Mouse (Mus musculus) neural tube, embryonic 11.5 days (tissue): ENCODE results near the gene Prr12. TPM values are rescaled to one million over a fixed set of nuclear protein-coding genes. Genes with fewer than 3 reads are reported as not detected.
A peak's percentile ranks its signal among the peaks of the same experiment; 100 is the strongest.
"Not testable (repeated sequence)": the region's sequence is repeated elsewhere in the genome, so short reads cannot be mapped to it uniquely, and the experiment has no call there.

ENCODE experiments used
- ATAC-seq: fragments of 200-750 bp; cut with Nextera tagmentation; 2 replicates; pipeline ENCODE4 v1.8.0; 2017; ENCODE audit warnings: moderate number of reproducible peaks, mild to moderate bottlenecking, moderate TSS enrichment, moderate library complexity; ENCODE audit not compliant: insufficient read depth, low FRiP score, low TSS enrichment
- DNase-seq: peaks from one replicate; pipeline ENCODE4 v3.0.0-alpha.2; 2015; ENCODE audit warnings: low spot score
- H3K27ac ChIP-seq: fragments of 300-500 bp; sonication (generic); 2 replicates; pipeline ENCODE4 v1.5.1; 2014; ENCODE audit warnings: low read depth, mild to moderate bottlenecking, low read length
- H3K27me3 ChIP-seq: fragments of 300-500 bp; sonication (generic); 2 replicates; pipeline ENCODE4 v1.6.1; 2014; ENCODE audit warnings: mild to moderate bottlenecking, low read length, mixed read lengths; ENCODE audit not compliant: control insufficient read depth, insufficient read depth
- H3K36me3 ChIP-seq: fragments of 300-500 bp; sonication (generic); 2 replicates; pipeline ENCODE4 v1.6.1; 2014; ENCODE audit warnings: mild to moderate bottlenecking, low read length, moderate library complexity, mixed read lengths; ENCODE audit not compliant: control insufficient read depth, insufficient read depth
- H3K4me1 ChIP-seq: fragments of 300-500 bp; sonication (generic); 2 replicates; pipeline ENCODE4 v1.6.1; 2014; ENCODE audit warnings: low read length, mixed read lengths; ENCODE audit not compliant: control insufficient read depth, insufficient read depth
- H3K4me2 ChIP-seq: fragments of 300-500 bp; sonication (generic); 2 replicates; pipeline ENCODE4 v1.6.1; 2014; ENCODE audit warnings: low read depth, mild to moderate bottlenecking, moderate library complexity
- H3K4me3 ChIP-seq: fragments of 300-500 bp; sonication (generic); 2 replicates; pipeline ENCODE4 v1.5.1; 2014; ENCODE audit warnings: low read depth, low read length
- H3K9ac ChIP-seq: fragments of 300-500 bp; sonication (generic); 2 replicates; pipeline ENCODE4 v1.6.1; 2014; ENCODE audit warnings: mild to moderate bottlenecking, low read length
- H3K9me3 ChIP-seq: fragments of 300-500 bp; sonication (generic); 2 replicates; pipeline ENCODE4 v1.6.1; 2016; ENCODE audit warnings: low read length; ENCODE audit not compliant: control insufficient read depth
- WGBS: fragments of 180-500 bp; shearing (Covaris S2); extraction: QIAGEN DNeasy Blood & Tissue Kit; methylation state at CpG from one replicate; pipeline ENCODE4 v1.1.7; 2014; 5-methylcytosine and 5-hydroxymethylcytosine counted together
- polyA plus RNA-seq: library from polyadenylated mRNA; unstranded; fragments of >200 nt; fragmentation: Nextera tagmentation; extraction: Ambion mirVana; gene quantifications from 2 replicates; pipeline ENCODE4 v1.2.1, GENCODE M21; 2014

Prr12 gene
- 12.9 and 13.2 TPM in 2 replicates for polyA plus RNA-seq

GRCm38 (mm10) chr7:45052862-45053116 lies at the start of gene Prr12:
Gene Prr12 (minus strand): TSS chr7:45052881.
- Histone ChIP-seq H3K4me3 (peak within 1 kb of the TSS; percentile 95), H3K9ac (peak within 1 kb of the TSS; percentile 90), H3K4me1 (peaks cover 12% of the 10 kb centered on the region), H3K27ac (peak within 1 kb of the TSS; percentile 98), H3K9me3 (no peaks in the 10 kb centered on the region), H3K36me3 (peaks cover 23% of the 10 kb centered on the region), H3K4me2 (peak within 1 kb of the TSS; percentile 98), H3K27me3 (no peaks in the 10 kb centered on the region)
- ATAC-seq (no peak), DNase-seq (no peak)
- 0% methylated on average over 4 of the region's 18 CpGs for WGBS

GRCm38 (mm10) chr7:45102441-45102840 lies 49.8 kb upstream of the Prr12 start:
- Histone ChIP-seq H3K36me3 (no peaks in the 10 kb centered on the region), H3K4me2 (no peak overlapping the region), H3K9ac (no peak overlapping the region), H3K4me1 (peaks cover 3% of the 10 kb centered on the region; the same call in 1 of the 2 replicates), H3K9me3 (no peaks in the 10 kb centered on the region), H3K4me3 (no peak overlapping the region), H3K27ac (no peak overlapping the region), H3K27me3 (no peaks in the 10 kb centered on the region)
- no peak for ATAC-seq
- no peak for DNase-seq
- 87% methylated on average over 11 of the region's 11 CpGs for WGBS

GRCm38 (mm10) chr7:45100046-45100445 lies 47.4 kb upstream of the Prr12 start:
- DNase-seq (no peak), ATAC-seq (no peak)
- no peak overlapping the region for H3K4me3 ChIP-seq
- H3K9ac ChIP-seq = no peak overlapping the region
- no peaks in the 10 kb centered on the region for H3K36me3 ChIP-seq
- 92% methylated on average over 6 of the region's 6 CpGs for WGBS
- H3K4me2 ChIP-seq = no peak overlapping the region
- no peak overlapping the region for H3K27ac ChIP-seq
- no peaks in the 10 kb centered on the region for H3K4me1 ChIP-seq
- no peaks in the 10 kb centered on the region for H3K9me3 ChIP-seq
- H3K27me3 ChIP-seq = no peaks in the 10 kb centered on the region

- Histone ChIP-seq H3K9me3 (no peaks in the 10 kb centered on the region), H3K27me3 (no peaks in the 10 kb centered on the region), H3K4me3 (no peak overlapping the region), H3K9ac (no peak overlapping the region), H3K36me3 (no peaks in the 10 kb centered on the region), H3K27ac (no peak overlapping the region), H3K4me2 (no peak overlapping the region), H3K4me1 (no peaks in the 10 kb centered on the region)
- WGBS = 87% methylated on average over 8 of the region's 8 CpGs
- no peak for ATAC-seq
- DNase-seq = no peak
Measured at GRCm38 (mm10) chr7:45098541-45099240, 46.0 kb upstream of the Prr12 start.

- no peak overlapping the region for H3K27ac ChIP-seq
- no peak for DNase-seq
- WGBS = 80% methylated on average over 6 of the region's 6 CpGs
- H3K27me3 ChIP-seq = no peaks in the 10 kb centered on the region
- no peaks in the 10 kb centered on the region for H3K9me3 ChIP-seq
- no peak overlapping the region for H3K4me3 ChIP-seq
- no peaks in the 10 kb centered on the region for H3K36me3 ChIP-seq
- H3K4me2 ChIP-seq = no peak overlapping the region
- ATAC-seq = no peak
- no peak overlapping the region for H3K9ac ChIP-seq
- no peaks in the 10 kb centered on the region for H3K4me1 ChIP-seq
Measured at GRCm38 (mm10) chr7:45097479-45097878, 44.8 kb upstream of the Prr12 start.

GRCm38 (mm10) chr7:45095965-45096364 lies 43.3 kb upstream of the Prr12 start:
- H3K9ac ChIP-seq, H3K4me3 ChIP-seq, DNase-seq, H3K27ac ChIP-seq, H3K27me3 ChIP-seq, H3K9me3 ChIP-seq, ATAC-seq, H3K4me2 ChIP-seq, H3K36me3 ChIP-seq, H3K4me1 ChIP-seq: not testable (repeated sequence)
- 92% methylated on average over 14 of the region's 14 CpGs for WGBS

GRCm38 (mm10) chr7:45095367-45095766 lies 42.7 kb upstream of the Prr12 start:
- Histone ChIP-seq H3K9me3 (no peaks in the 10 kb centered on the region), H3K9ac (no peak overlapping the region), H3K36me3 (no peaks in the 10 kb centered on the region), H3K4me2 (no peak overlapping the region), H3K4me1 (0 out of 2 replicates have a peak, but pooled peaks cover 2% of the 10 kb centered on the region), H3K27me3 (no peaks in the 10 kb centered on the region), H3K27ac (no peak overlapping the region), H3K4me3 (no peak overlapping the region)
- WGBS = 82% methylated on average over 6 of the region's 6 CpGs
- ATAC-seq (no peak), DNase-seq (no peak)

GRCm38 (mm10) chr7:45094121-45094520 lies 41.4 kb upstream of the Prr12 start:
- H3K4me1 ChIP-seq = 0 out of 2 replicates have a peak, but pooled peaks cover 2% of the 10 kb centered on the region
- WGBS = 9% methylated on average over 7 of the region's 7 CpGs

GRCm38 (mm10) chr7:45093516-45093905 lies 40.8 kb upstream of the Prr12 start:
- H3K27me3 ChIP-seq = no peaks in the 10 kb centered on the region
- no peaks in the 10 kb centered on the region for H3K36me3 ChIP-seq
- H3K4me3 ChIP-seq = no peak overlapping the region
- H3K9ac ChIP-seq = no peak overlapping the region
- no peaks in the 10 kb centered on the region for H3K9me3 ChIP-seq
- 0 out of 2 replicates have a peak overlapping the region, but pooled peaks have one; percentile 42 for H3K27ac ChIP-seq
- H3K4me1 ChIP-seq = 0 out of 2 replicates have a peak, but pooled peaks cover 2% of the 10 kb centered on the region
- no peak for ATAC-seq
- DNase-seq = peak; percentile 49
- no peak overlapping the region for H3K4me2 ChIP-seq
- 35% methylated on average over 13 of the region's 18 CpGs for WGBS

More at GRCm38 (mm10) chr7:45094121-45094520, 41.4 kb upstream of the Prr12 start:
- ATAC-seq = no peak
- H3K36me3 ChIP-seq = no peaks in the 10 kb centered on the region
- no peaks in the 10 kb centered on the region for H3K9me3 ChIP-seq
- no peaks in the 10 kb centered on the region for H3K27me3 ChIP-seq
- H3K27ac ChIP-seq = 0 out of 2 replicates have a peak overlapping the region, but pooled peaks have one; percentile 42
- no peak for DNase-seq
- no peak overlapping the region for H3K4me2 ChIP-seq
- no peak overlapping the region for H3K9ac ChIP-seq
- H3K4me3 ChIP-seq = no peak overlapping the region
